Mouse (Mus musculus) lung, embryonic 14.5 days (tissue): Measurements from ENCODE around the gene Disp1. TPM values are rescaled to one million over a fixed set of nuclear protein-coding genes. Genes with fewer than 3 reads are reported as not detected.

ENCODE experiments used
- ATAC-seq: fragments of 200-750 bp; cut with Nextera tagmentation; 2 replicates; pipeline ENCODE4 v1.8.0; 2017; ENCODE audit warnings: mild to moderate bottlenecking, moderate TSS enrichment, moderate library complexity; ENCODE audit not compliant: insufficient read depth
- DNase-seq: peaks from one replicate; pipeline ENCODE4 v3.0.0-alpha.2; 2015
- H3K27ac ChIP-seq: fragments of 300-500 bp; sonication (generic); 2 replicates; pipeline ENCODE4 v1.5.1; 2014; ENCODE audit warnings: low read depth, mild to moderate bottlenecking, moderate library complexity
- H3K27me3 ChIP-seq: fragments of 300-500 bp; sonication (generic); 2 replicates; pipeline ENCODE4 v1.6.1; 2014; ENCODE audit warnings: low read length, control low read depth; ENCODE audit not compliant: insufficient read depth
- H3K36me3 ChIP-seq: fragments of 300-500 bp; sonication (generic); 2 replicates; pipeline ENCODE4 v1.6.1; 2014; ENCODE audit warnings: control low read depth; ENCODE audit not compliant: insufficient read depth
- H3K4me1 ChIP-seq: fragments of 300-500 bp; sonication (generic); 2 replicates; pipeline ENCODE4 v1.6.1; 2014; ENCODE audit warnings: antibody characterized with exemption, control low read depth; ENCODE audit not compliant: insufficient read depth
- H3K4me2 ChIP-seq: fragments of 300-500 bp; sonication (generic); 2 replicates; pipeline ENCODE4 v1.6.1; 2014; ENCODE audit warnings: mild to moderate bottlenecking
- H3K4me3 ChIP-seq: fragments of 300-500 bp; sonication (generic); 2 replicates; pipeline ENCODE4 v1.5.1; 2014; ENCODE audit warnings: low read depth, low read length
- H3K9ac ChIP-seq: fragments of 300-500 bp; sonication (generic); 2 replicates; pipeline ENCODE4 v1.6.1; 2014
- H3K9me3 ChIP-seq: fragments of 300-500 bp; sonication (generic); 2 replicates; pipeline ENCODE4 v1.6.1; 2016; ENCODE audit warnings: low read depth, low read length, control low read depth
- CTCF ChIP-seq: IDR thresholded peaks from 2 replicates; pipeline ENCODE4 v1.5.1; 2016; ENCODE audit warnings: antibody characterized with exemption, low read depth
- WGBS: fragments of 180-500 bp; shearing (Covaris S2); extraction: QIAGEN DNeasy Blood & Tissue Kit; methylation state at CpG from one replicate; pipeline ENCODE4 v1.1.7; 2014; 5-methylcytosine and 5-hydroxymethylcytosine counted together
- polyA plus RNA-seq: library from polyadenylated mRNA; unstranded; fragments of >200 nt; fragmentation: Nextera tagmentation; extraction: Ambion mirVana; gene quantifications from 2 replicates; pipeline ENCODE4 v1.2.1, GENCODE M21; 2014

Gene Disp1
- polyA plus RNA-seq, result 7.8 and 9.1 TPM in 2 replicates

GRCm38 (mm10) chr1:183220796-183221718 lies at the start of gene Disp1:
TSS of gene Disp1 (minus strand) at chr1:183221522.
- Histone ChIP-seq H3K4me1 (no peaks in the 10 kb centered on the region), H3K9ac (peak within 1 kb of the TSS; percentile 93), H3K9me3 (no peaks in the 10 kb centered on the region), H3K27me3 (no peaks in the 10 kb centered on the region), H3K4me3 (peak within 1 kb of the TSS; percentile 79), H3K36me3 (no peaks in the 10 kb centered on the region), H3K27ac (peak within 1 kb of the TSS; percentile 65), H3K4me2 (peak within 1 kb of the TSS; percentile 71)
- peak; percentile 92 for DNase-seq
- WGBS, result 2% methylated on average over 56 of the region's 56 CpGs
- no peak for TF ChIP-seq CTCF
- ATAC-seq, result peak; percentile 94

GRCm38 (mm10) chr1:183267666-183268065 lies 46.3 kb upstream of the Disp1 start:
- WGBS, result 60% methylated on average over 6 of the region's 6 CpGs
- H3K27ac ChIP-seq, result no peak overlapping the region
- ATAC-seq (no peak), DNase-seq (no peak)
- H3K36me3 ChIP-seq, result no peaks in the 10 kb centered on the region
- H3K27me3 ChIP-seq, result no peaks in the 10 kb centered on the region
- no peaks in the 10 kb centered on the region for H3K4me1 ChIP-seq
- H3K9ac ChIP-seq, result no peak overlapping the region
- H3K9me3 ChIP-seq, result no peaks in the 10 kb centered on the region
- no peak overlapping the region for H3K4me3 ChIP-seq
- no peak for TF ChIP-seq CTCF
- no peak overlapping the region for H3K4me2 ChIP-seq

GRCm38 (mm10) chr1:183265921-183266467 lies 44.7 kb upstream of the Disp1 start:
- TF ChIP-seq CTCF, result no peak
- 43% methylated on average over 14 of the region's 14 CpGs for WGBS
- no peak overlapping the region for H3K4me3 ChIP-seq
- H3K36me3 ChIP-seq, result no peaks in the 10 kb centered on the region
- DNase-seq (peak; percentile 11), ATAC-seq (no peak)
- H3K27ac ChIP-seq, result no peak overlapping the region
- no peaks in the 10 kb centered on the region for H3K4me1 ChIP-seq
- no peak overlapping the region for H3K9ac ChIP-seq
- no peaks in the 10 kb centered on the region for H3K9me3 ChIP-seq
- H3K4me2 ChIP-seq, result no peak overlapping the region
- H3K27me3 ChIP-seq, result no peaks in the 10 kb centered on the region

GRCm38 (mm10) chr1:183264145-183265008 lies 43.1 kb upstream of the Disp1 start:
- 57% methylated on average over 13 of the region's 13 CpGs for WGBS
- H3K4me2 ChIP-seq, result no peak overlapping the region

GRCm38 (mm10) chr1:183252574-183252973 lies 31.3 kb upstream of the Disp1 start:
- H3K36me3 ChIP-seq, result no peaks in the 10 kb centered on the region
- DNase-seq, result no peak
- H3K27me3 ChIP-seq, result no peaks in the 10 kb centered on the region
- H3K9me3 ChIP-seq, result no peaks in the 10 kb centered on the region
- no peak overlapping the region for H3K4me2 ChIP-seq
- H3K27ac ChIP-seq, result no peak overlapping the region
- ATAC-seq, result no peak
- no peaks in the 10 kb centered on the region for H3K4me1 ChIP-seq
- H3K4me3 ChIP-seq, result no peak overlapping the region
- no peak overlapping the region for H3K9ac ChIP-seq
- no peak for TF ChIP-seq CTCF
- 48% methylated on average over 10 of the region's 10 CpGs for WGBS

More at GRCm38 (mm10) chr1:183264145-183265008, 43.1 kb upstream of the Disp1 start:
- peak; percentile 60 for DNase-seq
- ATAC-seq, result peak; percentile 56
- H3K9me3 ChIP-seq, result no peaks in the 10 kb centered on the region
- H3K27me3 ChIP-seq, result no peaks in the 10 kb centered on the region
- no peak overlapping the region for H3K9ac ChIP-seq
- H3K4me1 ChIP-seq, result no peaks in the 10 kb centered on the region
- TF ChIP-seq CTCF, result no peak
- no peaks in the 10 kb centered on the region for H3K36me3 ChIP-seq
- no peak overlapping the region for H3K4me3 ChIP-seq
- H3K27ac ChIP-seq, result no peak overlapping the region

GRCm38 (mm10) chr1:183251818-183252217 lies 30.5 kb upstream of the Disp1 start:
- H3K27me3 ChIP-seq, result no peaks in the 10 kb centered on the region
- no peak overlapping the region for H3K4me3 ChIP-seq
- DNase-seq, result no peak
- H3K27ac ChIP-seq, result no peak overlapping the region
- no peak for ATAC-seq
- no peak overlapping the region for H3K9ac ChIP-seq
- TF ChIP-seq CTCF, result no peak
- H3K4me2 ChIP-seq, result no peak overlapping the region
- no peaks in the 10 kb centered on the region for H3K9me3 ChIP-seq
- no peaks in the 10 kb centered on the region for H3K4me1 ChIP-seq
- 51% methylated on average over 2 of the region's 2 CpGs for WGBS
- no peaks in the 10 kb centered on the region for H3K36me3 ChIP-seq
